Mouse (Mus musculus) CH12.LX (cell line): ENCODE measurements around the gene Kcnj4. TPM values are rescaled to one million over a fixed set of nuclear protein-coding genes. Genes with fewer than 3 reads are reported as not detected.

Source experiments
- DNase-seq: peaks from one replicate; pipeline ENCODE4 v3.0.0-alpha.2; 2013; ENCODE audit errors: extremely low read depth
- H3K27ac ChIP-seq: 2 replicates; pipeline ENCODE4 v1.5.1; 2012; ENCODE audit warnings: low read depth, mild to moderate bottlenecking, control low read depth, moderate library complexity; ENCODE audit not compliant: insufficient read depth
- H3K27me3 ChIP-seq: replicated peaks from 2 replicates; pipeline ENCODE3; 2012; ENCODE audit warnings: inconsistent platforms
- H3K36me3 ChIP-seq, 2 experiments: replicated peaks in 1 of 2; 2 replicates each; pipeline versions ENCODE3 to v1.6.1; 2012; ENCODE audit warnings: inconsistent platforms in 1 of 2, low read length in 1 of 2, mild to moderate bottlenecking in 1 of 2, mixed read lengths in 1 of 2, moderate library complexity in 1 of 2; ENCODE audit not compliant: control insufficient read depth in 1 of 2, insufficient read depth in 1 of 2
- H3K4me1 ChIP-seq, 2 experiments: 2 replicates each; pipeline ENCODE4 v1.6.1; 2012; ENCODE audit warnings: inconsistent platforms in 1 of 2, moderate library complexity in 1 of 2; ENCODE audit not compliant: insufficient read depth in 2 of 2, control insufficient read depth in 1 of 2
- H3K4me2 ChIP-seq: 2 replicates; pipeline ENCODE4 v1.6.1; 2012; ENCODE audit warnings: low read depth, mild to moderate bottlenecking, control low read depth; ENCODE audit not compliant: poor library complexity, insufficient read depth, severe bottlenecking
- H3K4me3 ChIP-seq, 3 experiments: fragments of 150-350 bp in 1 of 3; sonication (generic) in 1 of 3; replicated peaks in 1 of 3; 2 replicates each; pipeline versions ENCODE3 to v1.5.1; 2011 to 2012; ENCODE audit warnings: low read depth in 2 of 3, low read length in 2 of 3, mild to moderate bottlenecking in 2 of 3, moderate library complexity in 2 of 3, control low read depth in 1 of 3, improper control_type of control experiment in 1 of 3, inconsistent platforms in 1 of 3, mixed read lengths in 1 of 3; ENCODE audit not compliant: poor library complexity in 1 of 3
- H3K79me2 ChIP-seq: replicated peaks from 2 replicates; pipeline ENCODE4 v1.6.1; 2012; ENCODE audit warnings: mild to moderate bottlenecking, moderate library complexity; ENCODE audit not compliant: control insufficient read depth, poor library complexity, insufficient read depth, severe bottlenecking; ENCODE audit errors: extremely low read depth
- H3K9ac ChIP-seq: 2 replicates; pipeline ENCODE4 v1.6.1; 2012; ENCODE audit warnings: low read depth, mild to moderate bottlenecking, control low read depth, moderate library complexity; ENCODE audit not compliant: insufficient read depth
- H3K9me3 ChIP-seq: replicated peaks from 2 replicates; pipeline ENCODE3; 2012; ENCODE audit warnings: low read length, inconsistent platforms, mixed read lengths
- CHD1 ChIP-seq: IDR thresholded peaks from 2 replicates; pipeline ENCODE4 v1.6.1; 2012; ENCODE audit warnings: low read depth, low read length, improper control_type of control experiment, inconsistent platforms
- CHD2 ChIP-seq: IDR thresholded peaks from 2 replicates; pipeline ENCODE4 v1.6.1; 2011; ENCODE audit warnings: low read length, improper control_type of control experiment
- CTCF ChIP-seq, 2 experiments: IDR thresholded peaks in 1 of 2; conservative IDR thresholded peaks in 1 of 2; 2 replicates each; pipeline ENCODE4 v1.5.1; 2011 to 2012; ENCODE audit warnings: low read depth in 2 of 2, low read length in 2 of 2, improper control_type of control experiment in 1 of 2, inconsistent platforms in 1 of 2, mild to moderate bottlenecking in 1 of 2, moderate library complexity in 1 of 2
- ELF1 ChIP-seq: IDR thresholded peaks from 2 replicates; pipeline ENCODE4 v1.6.1; 2014; ENCODE audit warnings: low read depth, mild to moderate bottlenecking, inconsistent platforms, low read length, improper control_type of control experiment
- HCFC1 ChIP-seq: IDR thresholded peaks from 2 replicates; pipeline ENCODE4 v1.6.1; 2012; ENCODE audit warnings: low read depth, mild to moderate bottlenecking, inconsistent platforms, low read length, improper control_type of control experiment
- KAT2A ChIP-seq: IDR thresholded peaks from 2 replicates; pipeline ENCODE4 v1.6.1; 2012; ENCODE audit warnings: low read length, improper control_type of control experiment, inconsistent platforms; ENCODE audit not compliant: insufficient replicate concordance
- MAFK ChIP-seq: IDR thresholded peaks from 2 replicates; pipeline ENCODE4 v1.6.1; 2011; ENCODE audit warnings: low read length, improper control_type of control experiment; ENCODE audit not compliant: insufficient replicate concordance
- MAZ ChIP-seq: IDR thresholded peaks from 2 replicates; pipeline ENCODE4 v1.6.1; 2012; ENCODE audit warnings: low read depth, mild to moderate bottlenecking, inconsistent platforms, low read length, improper control_type of control experiment, moderate library complexity
- MXI1 ChIP-seq: IDR thresholded peaks from 2 replicates; pipeline ENCODE4 v1.6.1; 2011; ENCODE audit warnings: mild to moderate bottlenecking, low read depth, low read length, improper control_type of control experiment
- NELFE ChIP-seq: IDR thresholded peaks from 2 replicates; pipeline ENCODE4 v1.6.1; 2011; ENCODE audit warnings: low read depth, low read length, improper control_type of control experiment
- NRF1 ChIP-seq: IDR thresholded peaks from 2 replicates; pipeline ENCODE4 v1.6.1; 2014; ENCODE audit warnings: low read depth, mild to moderate bottlenecking, inconsistent platforms, low read length, improper control_type of control experiment, moderate library complexity
- RAD21 ChIP-seq: IDR thresholded peaks from 2 replicates; pipeline ENCODE4 v1.6.1; 2011; ENCODE audit warnings: low read depth, mild to moderate bottlenecking, low read length, improper control_type of control experiment, moderate library complexity
- SIN3A ChIP-seq: IDR thresholded peaks from 2 replicates; pipeline ENCODE4 v1.6.1; 2012; ENCODE audit warnings: low read length, improper control_type of control experiment, inconsistent platforms
- SMC3 ChIP-seq: IDR thresholded peaks from 2 replicates; pipeline ENCODE4 v1.6.1; 2011; ENCODE audit warnings: low read depth, low read length, improper control_type of control experiment
- TBP ChIP-seq: conservative IDR thresholded peaks from 2 replicates; pipeline ENCODE4 v1.6.1; 2011; ENCODE audit warnings: low read depth, low read length, improper control_type of control experiment
- ZC3H11A ChIP-seq: IDR thresholded peaks from 2 replicates; pipeline ENCODE4 v1.6.1; 2012; ENCODE audit warnings: low read depth, mild to moderate bottlenecking, inconsistent platforms, low read length, improper control_type of control experiment
- ZNF384 ChIP-seq: IDR thresholded peaks from 2 replicates; pipeline ENCODE4 v1.6.1; 2012; ENCODE audit warnings: low read depth, low read length, improper control_type of control experiment, inconsistent platforms
- dilution Hi-C: fragments of 300-500 bp; cut with MboI; formaldehyde crosslinking; loops from 2 replicates; pipeline ENCODE4 v1.14.3; 2020; ENCODE audit warnings: low sequenced_read_pairs; ENCODE audit not compliant: extremely low pct_unique_long_range_greater_than_20kb, extremely low pct_ligation_motif_present
- in situ Hi-C: fragments of 300-500 bp; cut with MboI; formaldehyde crosslinking; loops from 3 replicates; pipeline ENCODE4 v1.14.3; 2019; ENCODE audit warnings: low sequenced_read_pairs, low pct_ligation_motif_present, low pct_unique_long_range_greater_than_20kb, mixed read lengths
- polyA plus RNA-seq: library from polyadenylated mRNA; unstranded; fragments of >175 nt; gene quantifications from 2 replicates; pipeline ENCODE4 v1.2.1, GENCODE M21; 2012; ENCODE audit warnings: low read depth; ENCODE audit not compliant: insufficient read length
- total RNA-seq, 2 experiments: library from RNA; depleted of rRNA; stranded (reverse); fragments of 300-350 nt in 1 of 2; fragments of >200 nt in 1 of 2; gene quantifications; 2 replicates each; pipeline ENCODE4 v1.2.3; 2012 to 2014

Kcnj4 gene
- total and polyA plus RNA-seq, 3 experiments = not detected

GRCm38 (mm10) chr15:79470583-79470982 is 34.5 kb downstream of the Kcnj4 start:
- dilution Hi-C loops (no loop called here), in situ Hi-C loops (no loop called here)
- Histone ChIP-seq H3K27ac (no peak overlapping the region), H3K9me3 (peaks cover 20% of the 10 kb centered on the region), H3K9ac (no peak overlapping the region), H3K4me2 (no peak overlapping the region), H3K4me3 (no peak overlapping the region), H3K27me3 (peaks cover 19% of the 10 kb centered on the region), H3K79me2 (no peaks in the 10 kb centered on the region), H3K36me3 (no peaks in the 10 kb centered on the region), H3K4me1 (peaks cover 5 to 6% of the 10 kb centered on the region in 2 experiments; a peak in 3 of 4 replicates)
- TF ChIP-seq MAFK (no peak), HCFC1 (no peak), TBP (no peak), MAZ (no peak), ZNF384 (no peak), ELF1 (no peak)
- DNase-seq = no peak

- Histone ChIP-seq H3K36me3 (no peaks in the 10 kb centered on the region), H3K9ac (no peak overlapping the region), H3K27ac (no peak overlapping the region), H3K4me2 (no peak overlapping the region), H3K79me2 (no peaks in the 10 kb centered on the region), H3K4me1 (peaks cover 5 to 6% of the 10 kb centered on the region in 2 experiments; a peak in 3 of 4 replicates), H3K9me3 (peaks cover 15% of the 10 kb centered on the region), H3K4me3 (no peak overlapping the region), H3K27me3 (peaks cover 16% of the 10 kb centered on the region)
- no peak for DNase-seq
- in situ Hi-C loops (loop anchor here (5.0 kb wide), 1 partner anchor 182 kb away; the partner anchor contains the start of gene Baiap2l2), dilution Hi-C loops (no loop called here)
- TF ChIP-seq MXI1 = no peak
- TF ChIP-seq CHD1 = no peak
- no peak for TF ChIP-seq KAT2A
Measured at GRCm38 (mm10) chr15:79469577-79469976, 35.5 kb downstream of the Kcnj4 start.

- H3K9me3 ChIP-seq = peaks cover 8% of the 10 kb centered on the region
- no peak overlapping the region for H3K27ac ChIP-seq
- no peak overlapping the region for H3K9ac ChIP-seq
- peak overlapping the region; percentile 57 for H3K4me2 ChIP-seq
- in situ Hi-C loops = loop anchor here (5.0 kb wide), 1 partner anchor 179 kb away; the partner anchor contains the start of gene Baiap2l2
- no peaks in the 10 kb centered on the region for H3K36me3 ChIP-seq
- H3K4me3 ChIP-seq = no peak overlapping the region
- H3K27me3 ChIP-seq = peaks cover 27% of the 10 kb centered on the region
- no peaks in the 10 kb centered on the region for H3K79me2 ChIP-seq
- H3K4me1 ChIP-seq = peaks cover 5 to 6% of the 10 kb centered on the region in 2 experiments; a peak in 3 of 4 replicates
- dilution Hi-C loops = no loop called here
- TF ChIP-seq CTCF (conservative IDR thresholded peaks at IDR 0.05 in 1 of 2, IDR thresholded peaks at IDR 0.05 in 1 of 2; ENCODE audit: low read depth in 2 of 2, low read length in 2 of 2) = peak; percentile 93 to 97
- TF ChIP-seq NRF1 = 0 out of 2 replicates have a peak, but pooled peaks have one; percentile 19
- no peak for TF ChIP-seq SIN3A
- TF ChIP-seq CHD2 = no peak
- TF ChIP-seq RAD21 = peak; percentile 99
- TF ChIP-seq SMC3 = peak; percentile 99
- peak; percentile 95 for TF ChIP-seq ZC3H11A
- peak; percentile 57; the same call in 1 of the 2 replicates for TF ChIP-seq TBP
- peak; percentile 27; the same call in 1 of the 2 replicates for TF ChIP-seq NELFE
- peak; percentile 82 for DNase-seq
Measured at GRCm38 (mm10) chr15:79466601-79467286, 38.3 kb downstream of the Kcnj4 start.
